9 mouse cellular contexts compared by ENCODE assay signal in the genomic region with DNA sequence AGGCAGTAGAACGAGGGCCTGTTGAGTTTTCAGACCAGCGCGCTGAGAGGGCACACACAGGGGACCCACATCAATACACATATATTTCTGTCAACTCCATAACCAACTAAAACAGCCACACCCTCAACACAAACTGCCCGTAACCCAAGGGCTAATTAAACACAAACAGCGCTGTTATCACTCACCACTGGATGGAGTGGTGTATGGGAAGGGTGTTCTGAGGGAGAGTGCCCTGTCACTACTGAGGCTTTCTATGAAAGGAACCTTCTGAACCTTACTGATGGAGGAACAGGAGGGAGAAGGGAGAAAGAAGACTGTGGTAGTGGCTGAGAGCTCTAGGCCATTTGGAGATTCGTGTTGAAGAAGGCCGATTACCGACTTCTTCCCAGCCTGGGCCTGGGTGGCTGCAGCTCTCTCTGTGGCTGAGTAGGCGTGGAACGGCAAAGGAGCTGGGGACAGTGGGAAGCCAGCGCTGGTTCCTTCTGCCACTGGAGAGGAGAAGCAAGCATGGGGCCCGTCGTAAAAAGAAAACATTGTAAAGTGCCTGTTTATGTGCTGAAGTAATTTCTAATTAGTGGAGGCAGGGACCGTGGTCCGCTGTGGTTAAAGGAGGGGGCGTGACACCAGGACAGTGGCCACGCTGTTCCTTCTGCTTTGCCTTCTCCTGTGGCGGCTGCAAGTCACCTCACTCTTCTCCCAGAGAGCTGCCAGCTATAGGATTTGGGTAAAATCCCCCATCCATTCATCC.
DNase-seq lines count a peak whose midpoint lies in the region; ATAC-seq and TF ChIP-seq lines count a peak whose summit lies in the region.
"Had no signal": no experiment of that assay in that cellular context is flagged by ENCODE, and none has a peak within 500 bp of the region (broad histone marks: within the 10 kb centered on the region; RNA-seq: fewer than 3 reads in every experiment).

No protein-coding gene starts in this region.

- intact Hi-C loops in heart, postnatal 25 days (cut with DNase I) = no loop called here

- H3K9me3 ChIP-seq in heart, embryonic 16.5 days (replicated peaks; ENCODE audit: control insufficient read depth, low read length) = no peaks in the 10 kb centered on the region
- no peaks in the 10 kb centered on the region for H3K9me3 ChIP-seq in forebrain, postnatal 0 days (ENCODE audit: low read length)
- no peaks in the 10 kb centered on the region for H3K9me3 ChIP-seq in midbrain, embryonic 12.5 days

- WGBS in heart, embryonic 16.5 days = 28% methylated on average over 18 of the region's 18 CpGs
- WGBS in forebrain, postnatal 0 days = 25% methylated on average over 18 of the region's 18 CpGs
- 28% methylated on average over 18 of the region's 18 CpGs for WGBS in midbrain, embryonic 12.5 days

- H3K27ac ChIP-seq in heart, embryonic 16.5 days (ENCODE audit: low read length) = peak overlapping the region; percentile 35; the same call in 1 of the 2 replicates
- H3K27ac ChIP-seq in forebrain, postnatal 0 days (ENCODE audit: low read depth, low read length) = no peak overlapping the region
- H3K27ac ChIP-seq in midbrain, embryonic 12.5 days (replicated peaks) = no peak overlapping the region

- H3K4me2 ChIP-seq in heart, embryonic 16.5 days (ENCODE audit: low read depth, low read length) = peak overlapping the region; percentile 63
- H3K4me2 ChIP-seq in forebrain, postnatal 0 days (ENCODE audit: low read depth) = peak overlapping the region; percentile 31; the same call in 1 of the 2 replicates
- peak overlapping the region; percentile 42 for H3K4me2 ChIP-seq in midbrain, embryonic 12.5 days (replicated peaks)

- H3K36me3 ChIP-seq in heart, embryonic 16.5 days (ENCODE audit: control insufficient read depth, insufficient read depth) = no peaks in the 10 kb centered on the region
- no peaks in the 10 kb centered on the region for H3K36me3 ChIP-seq in forebrain, postnatal 0 days (ENCODE audit: insufficient read depth)
- no peaks in the 10 kb centered on the region for H3K36me3 ChIP-seq in midbrain, embryonic 12.5 days

- DNase-seq in heart, postnatal 25 days (ENCODE audit: low spot score) = no peak
- DNase-seq in embryo, embryonic 11 days = peak; percentile 47
- no peak for DNase-seq in forebrain, postnatal 0 days
- DNase-seq in layer of hippocampus, postnatal 25 days (ENCODE audit: extremely low spot score in 1 of 2, low spot score in 1 of 2) = no peak
- DNase-seq: adrenal gland, postnatal 10 days had no signal

- ATAC-seq in heart, embryonic 16.5 days (replicated peaks; ENCODE audit: extremely low read depth, insufficient read depth, low FRiP score) = no peak
- no peak for ATAC-seq in forebrain, postnatal 0 days
- peak; percentile 72 for ATAC-seq in midbrain, embryonic 12.5 days (ENCODE audit: low FRiP score, low read depth)
- ATAC-seq in megakaryocyte progenitor cell, adult 5-6 weeks (replicated peaks; ENCODE audit: poor library complexity) = no peak
- no peak for ATAC-seq in erythroid progenitor cell, adult 5-6 weeks (replicated peaks; ENCODE audit: low FRiP score, poor library complexity, severe bottlenecking)

- peak overlapping the region; percentile 28 for H3K4me3 ChIP-seq in heart, embryonic 16.5 days (ENCODE audit: low read length)
- H3K4me3 ChIP-seq in forebrain, postnatal 0 days (ENCODE audit: low read depth, low read length) = no peak overlapping the region; the same call in 1 of the 2 replicates
- 0 out of 2 replicates have a peak overlapping the region, but pooled peaks have one; percentile 4 for H3K4me3 ChIP-seq in midbrain, embryonic 12.5 days

- no peak for TF ChIP-seq CTCF in forebrain, postnatal 0 days (IDR thresholded peaks at IDR 0.05; ENCODE audit: low read depth)

- H3K4me1 ChIP-seq in heart, embryonic 16.5 days (ENCODE audit: control insufficient read depth, insufficient read depth, low read length) = peaks cover 14% of the 10 kb centered on the region
- no peaks in the 10 kb centered on the region for H3K4me1 ChIP-seq in forebrain, postnatal 0 days (ENCODE audit: insufficient read depth)
- H3K4me1 ChIP-seq in midbrain, embryonic 12.5 days = peaks cover 13% of the 10 kb centered on the region

- peak overlapping the region; percentile 25; the same call in 1 of the 2 replicates for H3K9ac ChIP-seq in heart, embryonic 16.5 days (ENCODE audit: low read length)
- H3K9ac ChIP-seq in forebrain, postnatal 0 days = 0 out of 2 replicates have a peak overlapping the region, but pooled peaks have one; percentile 14
- no peak overlapping the region for H3K9ac ChIP-seq in midbrain, embryonic 12.5 days (replicated peaks)

- no peaks in the 10 kb centered on the region for H3K27me3 ChIP-seq in heart, embryonic 16.5 days (ENCODE audit: control insufficient read depth, insufficient read depth, low read length)
- no peaks in the 10 kb centered on the region; the same call in 1 of the 2 replicates for H3K27me3 ChIP-seq in forebrain, postnatal 0 days (ENCODE audit: insufficient read depth, low read length)
- H3K27me3 ChIP-seq in midbrain, embryonic 12.5 days = no peaks in the 10 kb centered on the region
